Mouse (Mus musculus): ENCODE data around the gene Myoz1. TPM values are rescaled to one million over a fixed set of nuclear protein-coding genes. Genes with fewer than 3 reads are reported as not detected.

Myoz1 gene
- polyA plus RNA-seq, 1 experiment = not detected

- TF ChIP-seq POLR2A (IDR thresholded peaks at IDR 0.05; ENCODE audit: insufficient read depth, low read length) (no peak), CTCF (IDR thresholded peaks at IDR 0.05; ENCODE audit: low read depth, low read length) (no peak), EP300 (IDR thresholded peaks at IDR 0.05; ENCODE audit: insufficient read depth, low read depth, low read length) (no peak)
- Histone ChIP-seq H3K9ac (ENCODE audit: low read depth, poor library complexity, severe bottlenecking) (no peak overlapping the region), H3K36me3 (ENCODE audit: control insufficient read depth, insufficient read depth, low read length, poor library complexity, severe bottlenecking) (no peaks in the 10 kb centered on the region), H3K4me3 (ENCODE audit: low read depth, low read length) (no peak overlapping the region), H3K9me3 (replicated peaks; ENCODE audit: control insufficient read depth, insufficient read depth, low read length, poor library complexity, severe bottlenecking) (no peaks in the 10 kb centered on the region), H3K27ac (ENCODE audit: insufficient read depth, low read length) (no peak overlapping the region), H3K27me3 (ENCODE audit: control insufficient read depth, insufficient read depth, low read length, poor library complexity, severe bottlenecking) (no peaks in the 10 kb centered on the region), H3K4me1 (ENCODE audit: control insufficient read depth, insufficient read depth, low read length) (no peaks in the 10 kb centered on the region)
Observed at GRCm38 (mm10) chr14:20626971-20627370, 29.4 kb downstream of the Myoz1 start.

- Histone ChIP-seq H3K36me3 (ENCODE audit: control insufficient read depth, insufficient read depth, low read length, poor library complexity, severe bottlenecking) (no peaks in the 10 kb centered on the region), H3K4me3 (ENCODE audit: low read depth, low read length) (no peak overlapping the region), H3K27me3 (ENCODE audit: control insufficient read depth, insufficient read depth, low read length, poor library complexity, severe bottlenecking) (no peaks in the 10 kb centered on the region), H3K4me1 (ENCODE audit: control insufficient read depth, insufficient read depth, low read length) (no peaks in the 10 kb centered on the region), H3K9me3 (replicated peaks; ENCODE audit: control insufficient read depth, insufficient read depth, low read length, poor library complexity, severe bottlenecking) (no peaks in the 10 kb centered on the region), H3K9ac (ENCODE audit: low read depth, poor library complexity, severe bottlenecking) (no peak overlapping the region), H3K27ac (ENCODE audit: insufficient read depth, low read length) (no peak overlapping the region)
- TF ChIP-seq CTCF (IDR thresholded peaks at IDR 0.05; ENCODE audit: low read depth, low read length) (no peak), POLR2A (IDR thresholded peaks at IDR 0.05; ENCODE audit: insufficient read depth, low read length) (no peak), EP300 (IDR thresholded peaks at IDR 0.05; ENCODE audit: insufficient read depth, low read depth, low read length) (no peak)
Observed at GRCm38 (mm10) chr14:20626447-20626846, 29.9 kb downstream of the Myoz1 start.

GRCm38 (mm10) chr14:20622907-20623306 lies 33.4 kb downstream of the Myoz1 start:
- Histone ChIP-seq H3K27ac (ENCODE audit: insufficient read depth, low read length) (no peak overlapping the region), H3K36me3 (ENCODE audit: control insufficient read depth, insufficient read depth, low read length, poor library complexity, severe bottlenecking) (no peaks in the 10 kb centered on the region; the same call in 1 of the 2 replicates), H3K4me3 (ENCODE audit: low read depth, low read length) (no peak overlapping the region), H3K9ac (ENCODE audit: low read depth, poor library complexity, severe bottlenecking) (no peak overlapping the region), H3K9me3 (replicated peaks; ENCODE audit: control insufficient read depth, insufficient read depth, low read length, poor library complexity, severe bottlenecking) (peaks cover 4% of the 10 kb centered on the region; the same call in 1 of the 2 replicates), H3K27me3 (ENCODE audit: control insufficient read depth, insufficient read depth, low read length, poor library complexity, severe bottlenecking) (no peaks in the 10 kb centered on the region), H3K4me1 (ENCODE audit: control insufficient read depth, insufficient read depth, low read length) (no peaks in the 10 kb centered on the region)
- TF ChIP-seq CTCF (IDR thresholded peaks at IDR 0.05; ENCODE audit: low read depth, low read length) = no peak
- no peak for TF ChIP-seq EP300 (IDR thresholded peaks at IDR 0.05; ENCODE audit: insufficient read depth, low read depth, low read length)
- TF ChIP-seq POLR2A (IDR thresholded peaks at IDR 0.05; ENCODE audit: insufficient read depth, low read length) = no peak

GRCm38 (mm10) chr14:20622412-20622811 lies 33.9 kb downstream of the Myoz1 start:
- no peak overlapping the region for H3K9ac ChIP-seq (ENCODE audit: low read depth, poor library complexity, severe bottlenecking)
- H3K9me3 ChIP-seq (replicated peaks; ENCODE audit: control insufficient read depth, insufficient read depth, low read length, poor library complexity, severe bottlenecking) = peaks cover 4% of the 10 kb centered on the region; the same call in 1 of the 2 replicates
- no peaks in the 10 kb centered on the region for H3K4me1 ChIP-seq (ENCODE audit: control insufficient read depth, insufficient read depth, low read length)
- no peak overlapping the region for H3K27ac ChIP-seq (ENCODE audit: insufficient read depth, low read length)
- TF ChIP-seq CTCF (IDR thresholded peaks at IDR 0.05; ENCODE audit: low read depth, low read length) (no peak), POLR2A (IDR thresholded peaks at IDR 0.05; ENCODE audit: insufficient read depth, low read length) (no peak), EP300 (IDR thresholded peaks at IDR 0.05; ENCODE audit: insufficient read depth, low read depth, low read length) (no peak)
- H3K4me3 ChIP-seq (ENCODE audit: low read depth, low read length) = no peak overlapping the region
- no peaks in the 10 kb centered on the region; the same call in 1 of the 2 replicates for H3K36me3 ChIP-seq (ENCODE audit: control insufficient read depth, insufficient read depth, low read length, poor library complexity, severe bottlenecking)
- no peaks in the 10 kb centered on the region for H3K27me3 ChIP-seq (ENCODE audit: control insufficient read depth, insufficient read depth, low read length, poor library complexity, severe bottlenecking)

- Histone ChIP-seq H3K9me3 (replicated peaks; ENCODE audit: control insufficient read depth, insufficient read depth, low read length, poor library complexity, severe bottlenecking) (peaks cover 4% of the 10 kb centered on the region; the same call in 1 of the 2 replicates), H3K4me1 (ENCODE audit: control insufficient read depth, insufficient read depth, low read length) (no peaks in the 10 kb centered on the region), H3K4me3 (ENCODE audit: low read depth, low read length) (no peak overlapping the region), H3K9ac (ENCODE audit: low read depth, poor library complexity, severe bottlenecking) (no peak overlapping the region), H3K36me3 (ENCODE audit: control insufficient read depth, insufficient read depth, low read length, poor library complexity, severe bottlenecking) (no peaks in the 10 kb centered on the region; the same call in 1 of the 2 replicates), H3K27me3 (ENCODE audit: control insufficient read depth, insufficient read depth, low read length, poor library complexity, severe bottlenecking) (no peaks in the 10 kb centered on the region), H3K27ac (ENCODE audit: insufficient read depth, low read length) (no peak overlapping the region)
- TF ChIP-seq POLR2A (IDR thresholded peaks at IDR 0.05; ENCODE audit: insufficient read depth, low read length) (no peak), CTCF (IDR thresholded peaks at IDR 0.05; ENCODE audit: low read depth, low read length) (no peak), EP300 (IDR thresholded peaks at IDR 0.05; ENCODE audit: insufficient read depth, low read depth, low read length) (no peak)
Observed at GRCm38 (mm10) chr14:20621903-20622302, 34.4 kb downstream of the Myoz1 start.

- no peaks in the 10 kb centered on the region for H3K27me3 ChIP-seq (ENCODE audit: control insufficient read depth, insufficient read depth, low read length, poor library complexity, severe bottlenecking)
- no peak overlapping the region for H3K4me3 ChIP-seq (ENCODE audit: low read depth, low read length)
- TF ChIP-seq POLR2A (IDR thresholded peaks at IDR 0.05; ENCODE audit: insufficient read depth, low read length) = no peak
- TF ChIP-seq CTCF (IDR thresholded peaks at IDR 0.05; ENCODE audit: low read depth, low read length) = no peak
- TF ChIP-seq EP300 (IDR thresholded peaks at IDR 0.05; ENCODE audit: insufficient read depth, low read depth, low read length) = no peak
- no peaks in the 10 kb centered on the region for H3K4me1 ChIP-seq (ENCODE audit: control insufficient read depth, insufficient read depth, low read length)
- peaks cover 4% of the 10 kb centered on the region; the same call in 1 of the 2 replicates for H3K9me3 ChIP-seq (replicated peaks; ENCODE audit: control insufficient read depth, insufficient read depth, low read length, poor library complexity, severe bottlenecking)
- no peaks in the 10 kb centered on the region; the same call in 1 of the 2 replicates for H3K36me3 ChIP-seq (ENCODE audit: control insufficient read depth, insufficient read depth, low read length, poor library complexity, severe bottlenecking)
- no peak overlapping the region for H3K9ac ChIP-seq (ENCODE audit: low read depth, poor library complexity, severe bottlenecking)
- H3K27ac ChIP-seq (ENCODE audit: insufficient read depth, low read length) = no peak overlapping the region
Observed at GRCm38 (mm10) chr14:20619131-20619530, 37.2 kb downstream of the Myoz1 start.
